Mouse (Mus musculus) retina, postnatal 1 day (tissue): Measurements from ENCODE around the gene Apc2.
"Not testable (repeated sequence)": the region's sequence is repeated elsewhere in the genome, so short reads cannot be mapped to it uniquely, and the experiment has no call there.

Experiments
- DNase-seq: peaks from one replicate; pipeline ENCODE4 v3.0.0-alpha.2; 2012

Apc2 gene

DNA sequence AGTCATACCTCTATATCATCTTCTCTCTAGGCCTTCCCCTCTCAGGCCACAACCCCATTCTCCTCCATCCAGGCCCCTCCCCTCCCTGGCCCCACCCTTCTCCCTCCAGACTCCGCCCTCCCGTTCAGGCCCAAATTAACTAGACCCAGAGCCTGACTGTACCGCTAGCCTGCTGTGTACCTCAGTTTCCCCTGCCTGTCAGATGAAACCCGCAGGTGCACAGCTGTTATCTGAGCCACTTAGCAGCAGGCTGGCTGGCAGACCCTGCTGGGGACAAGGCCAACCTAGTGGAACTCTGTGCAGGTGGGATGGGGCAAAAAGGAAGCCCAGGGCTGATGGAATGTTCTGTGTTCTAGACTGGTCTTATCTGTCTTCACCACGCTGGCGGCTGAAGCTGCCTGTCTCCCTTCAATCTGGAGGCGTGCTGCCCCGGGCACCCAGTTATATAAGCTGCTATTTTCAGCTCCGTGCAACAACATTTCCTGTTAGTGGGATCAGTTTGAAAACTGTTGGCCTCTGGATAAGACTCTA, 48.4 kb downstream of the Apc2 start:
- no peak for DNase-seq

DNA sequence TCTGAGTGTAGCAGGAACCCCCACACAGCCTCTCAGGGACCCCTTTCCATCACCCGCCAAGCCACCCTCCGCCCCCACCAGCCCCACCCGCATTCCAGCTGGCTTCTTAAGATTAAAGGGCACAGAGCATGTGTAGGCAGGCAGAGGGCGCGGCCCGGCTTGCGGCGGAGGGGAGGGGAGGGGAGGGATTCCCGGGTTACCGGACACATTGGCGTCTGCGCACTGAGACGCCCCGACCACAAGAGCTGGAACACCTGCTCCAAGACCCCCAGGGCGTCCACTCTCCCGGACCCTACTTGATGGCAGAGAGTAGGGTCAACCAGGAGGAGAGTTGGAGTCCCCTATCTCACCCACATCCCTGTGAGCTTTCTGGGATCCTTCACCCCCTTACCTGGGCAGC, 49.3 kb downstream of the Apc2 start:
- DNase-seq, result peak; percentile 48

DNA sequence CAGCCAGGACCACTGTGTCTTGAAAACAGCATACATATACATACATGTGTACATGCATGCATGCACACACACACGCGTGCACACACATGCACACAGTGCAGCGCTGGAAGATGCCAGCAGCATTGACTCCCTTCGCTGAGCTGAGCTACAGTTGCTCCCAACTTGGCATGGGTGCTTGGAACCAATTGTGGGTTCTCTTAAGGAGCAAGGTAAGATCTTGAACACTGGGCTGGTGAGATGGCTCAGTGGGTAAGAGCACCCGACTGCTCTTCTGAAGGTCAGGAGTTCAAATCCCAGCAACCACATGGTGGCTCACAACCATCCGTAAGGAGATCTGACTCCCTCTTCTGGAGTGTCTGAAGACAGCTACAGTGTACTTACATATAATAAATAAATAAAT, 50.2 kb downstream of the Apc2 start:
- DNase-seq, result not testable (repeated sequence)

DNA sequence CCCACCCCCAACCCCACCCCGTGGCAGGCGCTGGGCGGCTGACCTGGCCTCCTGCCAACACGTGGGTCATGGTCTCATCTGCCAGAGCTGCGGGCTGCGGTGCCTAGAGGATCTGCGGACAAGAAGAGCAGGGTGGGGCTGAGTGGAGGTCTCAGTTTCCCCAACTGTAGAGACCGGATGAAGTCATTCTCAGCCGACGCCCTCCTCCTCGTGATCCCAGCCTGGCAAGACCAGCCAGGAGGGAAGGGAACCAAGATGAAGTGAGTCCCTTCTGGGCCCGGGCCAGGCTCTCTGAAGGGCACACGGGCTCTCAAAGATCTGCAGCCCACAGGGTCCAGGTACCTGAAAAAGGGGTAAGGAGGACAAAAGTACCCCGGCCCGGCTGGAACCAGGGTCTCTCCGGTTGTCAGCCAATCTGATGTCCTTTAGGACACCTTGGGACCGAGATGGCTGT, 51.8 kb downstream of the Apc2 start:
- peak; percentile 41 for DNase-seq

DNA sequence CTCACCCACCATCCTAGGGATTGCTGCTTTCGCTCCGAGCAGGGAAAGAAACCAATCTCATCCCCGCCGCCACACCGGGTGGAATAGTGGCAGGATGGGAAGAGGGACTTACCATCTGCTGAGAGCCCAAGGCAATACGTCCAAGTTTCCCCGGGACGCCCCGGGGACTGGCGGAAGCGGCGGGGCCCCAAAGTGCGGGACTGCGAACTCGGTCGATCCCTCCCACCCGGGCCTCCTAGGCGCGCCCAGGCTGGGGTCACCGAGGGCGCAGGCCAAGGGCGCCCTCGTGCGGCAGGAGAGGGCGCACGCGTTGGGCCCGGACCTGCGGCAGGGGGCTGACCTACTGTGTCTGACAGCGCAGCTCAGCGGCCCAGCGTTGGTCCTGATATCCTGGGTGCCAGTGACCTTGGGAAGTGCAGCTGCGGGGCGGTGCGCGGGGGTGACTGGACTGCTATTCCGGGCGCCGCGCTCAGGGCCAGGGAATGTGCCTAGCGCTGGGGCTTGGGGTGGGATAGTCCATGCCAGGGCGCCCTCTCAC, 52.5 kb downstream of the Apc2 start, which contains the start of gene Adamtsl5:
TSS of gene Adamtsl5 (minus strand) at position 169 of the 538 bp plus-strand sequence.
- peak; percentile 77 for DNase-seq

DNA sequence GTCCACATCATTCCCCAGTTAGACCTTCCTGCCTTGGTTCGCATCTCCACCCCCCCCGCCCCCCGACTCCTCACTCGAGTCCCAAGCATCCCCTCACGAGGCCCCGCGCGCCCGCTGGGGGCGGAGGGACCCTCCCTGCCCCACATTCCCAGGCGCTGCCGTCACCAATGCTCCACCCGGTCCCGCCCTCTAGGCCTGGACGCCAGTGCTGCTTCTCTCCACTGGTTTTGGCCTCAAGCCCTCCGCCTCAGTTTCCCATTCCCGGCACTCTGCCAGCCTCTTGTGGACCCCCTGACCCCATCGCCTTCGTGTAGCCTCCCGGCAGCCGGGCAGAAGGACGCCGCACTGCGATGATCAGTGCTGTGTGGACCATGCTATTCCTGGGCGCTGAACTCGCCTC, 53.2 kb downstream of the Apc2 start:
- DNase-seq, result peak; percentile 69

DNA sequence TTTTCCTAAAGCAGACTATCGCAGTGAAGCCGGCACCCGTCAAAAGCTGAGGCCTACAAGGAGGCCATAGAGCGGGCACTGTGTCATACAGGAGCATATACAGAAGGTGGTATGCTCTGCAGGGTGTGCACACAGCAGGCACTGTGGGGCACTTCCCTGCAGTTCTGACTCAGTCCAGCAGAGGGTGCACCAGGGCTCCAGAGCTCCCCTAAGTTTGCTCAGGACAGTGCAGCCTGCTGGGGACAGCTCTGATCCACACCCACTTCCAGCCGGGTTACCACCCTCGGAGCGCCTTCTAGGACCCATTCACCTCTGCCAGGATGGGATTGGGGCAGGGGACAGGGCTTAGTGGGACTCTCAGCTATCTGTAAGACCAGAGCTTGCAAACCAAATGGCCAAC, 54.5 kb downstream of the Apc2 start:
- DNase-seq, result peak; percentile 88

DNA sequence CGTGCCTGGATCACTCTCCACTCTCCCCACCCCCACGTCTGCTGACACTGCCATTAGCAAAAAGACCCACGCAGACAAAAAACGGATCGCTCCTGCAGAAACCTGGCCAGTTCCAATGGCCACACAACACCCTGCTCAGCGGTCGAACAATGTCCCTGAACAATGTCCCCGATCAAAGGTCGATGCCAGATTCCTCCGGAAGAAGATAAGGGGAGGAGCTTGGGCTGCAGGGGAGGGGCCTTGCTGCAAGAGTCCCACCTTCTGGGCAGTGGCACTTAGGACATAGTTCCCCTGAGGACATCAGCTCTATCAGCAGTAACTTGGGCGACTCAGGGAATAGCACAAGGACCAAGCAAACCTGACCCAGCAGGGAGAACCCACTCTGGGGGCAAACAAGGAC, 56.1 kb downstream of the Apc2 start:
- DNase-seq, result no peak

DNA sequence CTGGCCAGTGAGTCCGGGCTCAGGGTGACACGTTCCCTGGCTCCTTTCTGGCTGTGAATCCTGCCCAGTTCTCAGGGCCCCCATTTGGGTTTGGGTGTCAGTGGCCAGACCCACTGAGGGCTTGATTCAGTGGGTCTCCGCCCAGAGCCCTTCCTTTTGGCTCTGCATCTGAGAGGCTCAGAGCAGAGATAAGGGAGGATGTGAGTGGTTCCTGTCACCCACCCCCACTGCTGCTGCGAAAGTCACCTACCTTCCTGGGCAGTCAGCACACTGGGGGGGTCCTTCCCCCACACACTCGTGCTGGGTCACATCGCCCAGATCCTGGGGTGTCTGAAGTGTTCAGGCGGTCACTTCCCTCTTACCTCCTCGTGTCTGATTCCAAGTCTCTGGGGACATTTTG, 57.0 kb downstream of the Apc2 start:
- no peak for DNase-seq

DNA sequence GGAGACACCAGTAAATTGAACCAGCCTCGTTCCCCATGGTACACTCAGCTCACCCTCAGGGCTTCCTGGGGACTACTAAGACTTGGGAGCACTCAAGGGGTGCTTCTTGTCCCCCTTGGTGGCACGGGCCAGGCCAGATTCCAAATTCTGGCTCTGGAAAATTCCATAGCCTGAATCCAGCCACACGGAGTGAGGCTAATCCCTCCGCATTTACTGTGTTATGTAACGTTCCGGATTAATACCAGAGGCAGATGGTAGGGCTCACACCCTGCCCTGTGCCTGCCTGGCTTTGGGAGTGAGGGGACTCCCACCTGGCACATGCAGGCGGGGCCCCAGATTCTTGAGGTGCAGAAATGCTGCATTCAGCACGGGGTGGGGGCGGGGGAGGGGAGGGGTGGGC, 59.7 kb downstream of the Apc2 start:
- peak; percentile 59 for DNase-seq

DNA sequence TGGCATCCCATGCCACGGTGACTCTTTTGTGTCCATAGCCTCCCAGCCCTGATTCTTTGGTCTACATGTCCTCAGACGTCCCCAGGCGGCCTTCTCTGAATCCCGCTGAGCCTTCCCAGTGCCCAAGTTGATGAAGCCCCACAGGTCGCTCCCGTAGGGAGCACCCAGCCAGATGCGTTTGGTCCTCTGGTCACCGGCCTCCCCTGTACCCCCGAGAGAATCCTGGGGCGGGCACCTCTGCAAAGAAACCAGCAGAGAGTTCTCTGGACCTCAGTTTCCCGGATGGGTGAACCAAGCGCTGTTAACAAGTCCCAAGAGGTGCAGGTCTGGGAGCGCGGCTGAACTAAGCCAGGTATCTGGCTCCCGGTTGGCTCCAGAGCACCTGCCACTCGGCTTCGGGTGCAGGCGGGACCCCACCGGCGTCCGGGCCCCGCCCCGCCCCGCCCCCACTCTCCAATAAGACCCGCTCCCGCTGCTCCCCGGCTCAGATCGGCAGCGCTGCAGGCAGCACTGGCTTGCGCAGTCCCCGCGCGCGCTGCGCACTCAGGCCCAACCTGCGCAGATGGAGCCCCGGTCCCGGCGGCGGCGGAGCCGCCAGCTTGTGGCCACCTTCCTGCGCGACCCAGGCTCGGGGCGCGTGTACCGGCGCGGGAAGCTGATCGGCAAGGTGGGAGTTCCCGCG, 60.4 kb downstream of the Apc2 start, which contains the start of gene Plk5:
TSS of gene Plk5 (plus strand) at position 459 of the 682 bp plus-strand sequence.
- DNase-seq, result peak; percentile 48

DNA sequence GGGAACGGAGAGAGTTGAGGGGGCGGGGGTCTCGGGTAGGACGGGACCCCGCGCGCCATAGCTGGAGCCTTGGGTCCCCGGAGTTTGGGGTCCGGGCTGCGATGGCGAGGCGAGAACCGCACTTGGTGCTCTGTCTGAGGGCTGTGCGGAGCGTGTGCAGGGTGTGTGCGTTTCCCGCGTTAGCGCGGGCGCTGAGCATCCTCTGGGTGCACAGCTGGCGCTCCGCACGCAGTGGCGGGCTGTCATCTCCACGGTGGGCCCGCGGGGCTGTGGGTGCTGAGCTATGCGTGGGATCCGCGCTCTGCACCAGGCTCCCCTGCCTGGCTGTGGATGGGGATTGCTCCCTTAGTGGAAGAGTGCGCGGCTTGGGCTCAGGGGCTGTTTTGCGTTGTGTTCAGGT, 61.0 kb downstream of the Apc2 start:
- DNase-seq, result no peak

DNA sequence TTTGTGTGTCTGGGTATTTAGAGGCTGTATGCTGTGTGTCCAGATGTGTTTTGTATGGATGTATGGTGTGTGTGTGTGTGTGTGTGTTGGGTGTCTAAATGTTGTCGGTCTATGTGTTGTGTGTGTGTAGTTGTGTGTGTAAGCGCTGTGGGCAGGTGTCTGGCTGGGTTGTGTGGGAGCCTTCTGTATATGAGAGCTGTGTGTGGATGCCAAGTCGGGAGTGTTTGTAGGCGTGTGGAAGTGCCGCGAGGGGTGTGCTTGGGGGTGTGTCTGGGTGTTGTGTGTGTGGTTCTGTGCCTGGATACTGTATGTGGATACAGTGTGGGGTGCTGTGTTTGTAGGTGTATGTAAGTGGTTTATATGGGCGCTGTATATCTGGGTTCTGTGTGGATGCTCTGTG, 61.6 kb downstream of the Apc2 start:
- DNase-seq, result no peak

DNA sequence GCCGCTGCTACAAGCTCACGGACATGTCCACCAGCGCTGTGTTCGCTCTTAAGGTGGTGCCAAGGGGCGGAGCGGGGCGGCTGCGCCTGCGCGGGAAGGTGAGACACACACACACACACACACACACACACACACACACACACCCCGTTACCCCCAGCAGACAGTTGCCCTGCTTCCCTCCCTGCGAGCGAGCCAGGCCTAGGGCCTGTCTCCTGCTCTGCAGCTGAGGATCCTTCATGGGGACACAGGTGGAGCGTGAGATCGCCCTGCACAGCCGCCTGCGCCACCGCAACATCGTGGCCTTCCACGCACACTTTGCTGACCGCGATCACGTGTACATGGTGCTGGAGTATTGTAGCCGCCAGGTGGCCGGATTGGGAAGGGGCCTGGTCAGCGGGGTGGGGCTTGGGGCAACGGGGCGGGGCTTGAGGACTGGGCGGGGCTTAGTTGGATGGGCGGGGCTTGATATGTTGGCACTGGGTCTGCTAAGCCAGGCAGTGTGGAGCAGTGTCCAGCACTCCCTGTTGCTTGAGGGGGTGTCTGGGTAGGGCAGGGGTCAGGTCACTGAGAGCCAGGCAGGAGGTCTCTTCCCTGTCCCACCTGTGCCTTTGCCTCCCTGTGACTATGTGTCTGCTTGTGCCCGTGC, 62.3 kb downstream of the Apc2 start:
- DNase-seq, result peak; percentile 71

DNA sequence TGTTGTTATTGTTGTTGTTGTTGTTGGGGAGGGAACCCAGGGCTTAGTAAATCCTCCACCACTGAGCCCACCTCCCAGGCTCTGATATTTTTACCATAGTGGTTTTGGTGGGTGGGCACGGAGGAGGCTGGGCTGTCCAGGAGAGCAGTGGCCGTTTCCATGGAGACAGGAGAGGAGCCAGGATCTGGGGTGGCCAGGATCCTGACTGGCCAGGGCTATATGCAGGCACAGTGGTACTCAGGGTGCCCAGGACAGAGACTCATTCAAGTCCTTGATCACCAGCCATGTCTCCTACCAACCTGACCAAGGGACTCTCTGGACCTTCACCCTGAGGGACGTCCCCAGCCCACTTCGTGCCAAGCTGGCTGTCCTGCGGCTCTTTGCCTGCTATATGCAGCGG, 68.0 kb downstream of the Apc2 start:
- DNase-seq, result peak; percentile 10

DNA sequence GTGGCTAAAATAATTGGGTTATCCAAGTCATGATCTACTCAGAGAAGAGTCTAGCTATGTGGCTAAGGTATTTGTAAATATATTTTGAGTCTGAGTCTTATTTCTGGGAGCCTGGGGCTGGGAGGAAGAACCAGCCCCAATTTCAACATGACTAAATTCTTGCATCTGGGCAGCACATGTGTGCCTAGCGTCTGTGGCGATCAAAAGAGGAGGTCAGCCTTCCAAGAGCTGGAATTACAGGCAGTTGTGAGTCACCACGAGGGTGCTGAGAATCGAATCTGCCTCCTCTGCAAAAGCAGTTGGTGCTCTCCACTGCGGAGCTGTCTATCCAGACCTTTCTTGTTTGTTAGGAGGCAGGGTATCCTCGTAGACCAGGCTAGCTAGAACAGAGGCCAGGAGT, 70.0 kb downstream of the Apc2 start:
- no peak for DNase-seq
